In the genomic region with DNA sequence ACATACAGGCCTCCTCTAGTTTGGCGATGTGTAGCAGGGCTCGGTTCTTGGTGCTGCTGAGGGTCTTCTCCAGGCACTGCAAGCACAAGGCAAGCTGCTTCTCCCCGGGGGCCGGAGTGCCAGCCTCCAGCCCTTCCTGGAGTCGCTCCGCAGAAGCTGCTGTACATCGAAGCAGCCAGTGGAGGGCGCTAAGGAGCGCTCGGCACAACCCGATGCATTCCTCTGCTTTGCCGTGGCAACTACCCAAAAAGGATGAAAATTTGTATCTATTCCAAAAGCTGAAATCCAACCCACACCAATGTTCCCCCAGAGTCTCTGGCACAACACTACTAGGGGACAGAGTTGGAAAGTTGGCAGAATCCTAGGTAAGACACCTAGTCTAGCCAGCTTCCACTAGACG, we compare ENCODE assay signal across 8 mouse cellular contexts. TPM values are rescaled to one million over a fixed set of nuclear protein-coding genes. Genes with fewer than 3 reads are reported as not detected.
DNase-seq lines count a peak whose midpoint lies in the region; TF ChIP-seq lines count a peak whose summit lies in the region.
"Had no signal": no experiment of that assay in that cellular context is flagged by ENCODE, and none has a peak within 500 bp of the region (broad histone marks: within the 10 kb centered on the region; RNA-seq: fewer than 3 reads in every experiment).

No protein-coding gene starts in this region.

- H3K4me1 ChIP-seq in E14TG2a.4 (replicated peaks; ENCODE audit: low read depth, low read length) = peaks cover 82% of the 10 kb centered on the region
- H3K4me1 ChIP-seq in lung, adult 2 months (ENCODE audit: control insufficient read depth, insufficient read depth, low read length) = peaks cover 14% of the 10 kb centered on the region

- H3K4me3 ChIP-seq in E14TG2a.4 (replicated peaks; ENCODE audit: low read length) = no peak overlapping the region
- H3K4me3 ChIP-seq in lung, adult 2 months (replicated peaks; ENCODE audit: extremely low read depth, low read depth, low read length) = no peak overlapping the region
- H3K4me3 ChIP-seq: liver, embryonic 13.5 days had no signal

- WGBS in lung, adult 2 months = 20% methylated on average over 13 of the region's 13 CpGs

- H3K27me3 ChIP-seq in E14TG2a.4 (ENCODE audit: insufficient read depth, low read length) = no peaks in the 10 kb centered on the region
- H3K27me3 ChIP-seq: liver, embryonic 13.5 days had no signal

- H3K36me3 ChIP-seq in E14TG2a.4 (ENCODE audit: insufficient read depth, low read length) = peaks cover 77% of the 10 kb centered on the region

- TF ChIP-seq POLR2A in lung, adult 2 months (IDR thresholded peaks at IDR 0.05; ENCODE audit: borderline replicate concordance, extremely low read depth, low read depth, low read length) = no peak

- H3K9me3 ChIP-seq in E14TG2a.4 (ENCODE audit: low read length) = no peaks in the 10 kb centered on the region
- H3K9me3 ChIP-seq: liver, embryonic 13.5 days had no signal

- peak; percentile 85 for TF ChIP-seq CTCF in E14TG2a.4 (conservative IDR thresholded peaks at IDR 0.05; ENCODE audit: low read length)
- TF ChIP-seq CTCF in lung, adult 2 months (IDR thresholded peaks at IDR 0.05; ENCODE audit: insufficient read depth, low read length) = peak; percentile 84

- peak; percentile 69 for DNase-seq in WW6 (ENCODE audit: low read depth, low spot score)
- DNase-seq in embryo, embryonic 10 days (ENCODE audit: low spot score) = peak; percentile 65
- peak; percentile 88 for DNase-seq in gastrocnemius, postnatal 10 days
- DNase-seq in layer of hippocampus, adult 11-12 months (ENCODE audit: low spot score) = peak; percentile 85
- DNase-seq in lung, adult 2 months = peak; percentile 70
- peak; percentile 80 to 86 for DNase-seq in right cerebral cortex, postnatal 10 days (ENCODE audit: low spot score in 2 of 2)
- DNase-seq: liver, embryonic 13.5 days had no signal

RNA-seq across cellular contexts. Expression of a gene that starts 11.3 kb away (rescaled TPM):
- total RNA-seq in gastrocnemius, postnatal 10 days (2021) = 10 to 100 TPM; 47.8 to 52.5 TPM
- 45.0 and 55.1 TPM in 2 replicates for polyA plus RNA-seq in lung, adult 2 months (2012; rRNA removed)

RNA-seq across cellular contexts. Expression of a gene that starts 16.8 kb away (rescaled TPM):
- not detected for total RNA-seq in gastrocnemius, postnatal 10 days (2021)
- not detected in 2 replicates for polyA plus RNA-seq in lung, adult 2 months (2012; rRNA removed)
- polyA plus RNA-seq: liver, embryonic 13.5 days had no signal

RNA-seq across cellular contexts. Expression of a gene that starts 22.5 kb away (rescaled TPM):
- total RNA-seq in gastrocnemius, postnatal 10 days (2021) = 100 to 1,000 TPM; 149 to 169 TPM
- 142 and 159 TPM in 2 replicates for polyA plus RNA-seq in lung, adult 2 months (2012; rRNA removed)

RNA-seq across cellular contexts. Expression of a gene that starts 35.5 kb away (rescaled TPM):
- 100 to 1,000 TPM; 112 to 113 TPM for total RNA-seq in gastrocnemius, postnatal 10 days (2021)
- polyA plus RNA-seq in lung, adult 2 months (2012; rRNA removed) = 136 and 156 TPM in 2 replicates

RNA-seq across cellular contexts. Expression of a gene that starts 53.8 kb away (rescaled TPM):
- not detected for total RNA-seq in gastrocnemius, postnatal 10 days (2021)
- polyA plus RNA-seq in lung, adult 2 months (2012; rRNA removed) = 11.5 TPM in 1 of 2 replicates, not detected in the other
- polyA plus RNA-seq: liver, embryonic 13.5 days had no signal
